Mouse (Mus musculus) hematopoietic multipotent progenitor cell, adult 10-12 weeks (in vitro differentiated cells): ENCODE data around the gene Epor. TPM values are rescaled to one million over a fixed set of nuclear protein-coding genes. Genes with fewer than 3 reads are reported as not detected.

Experiments
- polyA plus RNA-seq: library from polyadenylated mRNA; stranded (reverse); fragments of >175 nt; gene quantifications from 2 replicates; pipeline ENCODE4 v1.2.3, GENCODE M21; 2012; ENCODE audit warnings: low replicate concordance

Epor gene
- 12.6 and 83.6 TPM in 2 replicates for polyA plus RNA-seq

GRCm38 (mm10) chr9:21963417-21963816, at the start of gene Epor:
Gene Epor (minus strand): TSS chr9:21963506.

GRCm38 (mm10) chr9:22002194-22003162, 39.2 kb upstream of the Epor start, which contains the start of the genes Ccdc151 and Prkcsh:
Gene Ccdc151 (minus strand): TSS chr9:22002634.
Gene Prkcsh (plus strand): TSS chr9:22002806.

GRCm38 (mm10) chr9:21989230-21990110, 26.2 kb upstream of the Epor start, which contains the start of gene Rgl3:
Gene Rgl3 (minus strand): TSS chr9:21989446.

GRCm38 (mm10) chr9:21955570-21956281, 7.6 kb downstream of the Epor start, which contains the start of gene Swsap1:
Gene Swsap1 (plus strand): TSS chr9:21955755.

GRCm38 (mm10) chr9:21936692-21937570, 26.4 kb downstream of the Epor start, which contains the start of gene Plppr2:
Gene Plppr2 (plus strand): TSS chr9:21937033.

GRCm38 (mm10) chr9:21927208-21927753, 36.0 kb downstream of the Epor start, which contains the start of the genes Ccdc159 and Tmem205:
Gene Ccdc159 (plus strand): TSS chr9:21927471.
Gene Tmem205 (minus strand): TSS chr9:21927556.

GRCm38 (mm10) chr9:21918035-21918592, 45.2 kb downstream of the Epor start, which contains the start of gene Rab3d:
Gene Rab3d (minus strand): TSS chr9:21918192.

Other genes with a start within 250 kb of the Epor start
- gene Ldlr, start 240.0 kb downstream of the Epor start, polyA plus RNA-seq, result 7.4 and 12.5 TPM in 2 replicates
- 12.5 and 16.7 TPM in 2 replicates for gene Spc24, start 203.2 kb downstream of the Epor start, polyA plus RNA-seq
- gene Kank2, start 164.8 kb downstream of the Epor start, polyA plus RNA-seq, result 1.2 and 2.7 TPM in 2 replicates
- gene Angptl8, start 128.0 kb downstream of the Epor start, polyA plus RNA-seq, result 0.15 and 1.3 TPM in 2 replicates
- 8.1 and 14.3 TPM in 2 replicates for gene Dock6, start 110.9 kb downstream of the Epor start, polyA plus RNA-seq
- 10.7 and 28.7 TPM in 2 replicates for gene Rab3d, start 45.3 kb downstream of the Epor start, polyA plus RNA-seq
- gene Ccdc159, start 36.0 kb downstream of the Epor start, polyA plus RNA-seq, result not detected in 2 replicates
- 5.2 and 8.3 TPM in 2 replicates for gene Tmem205, start 36.0 kb downstream of the Epor start, polyA plus RNA-seq
- gene Plppr2, start 26.5 kb downstream of the Epor start, polyA plus RNA-seq, result 4.2 and 8.8 TPM in 2 replicates
- 8.5 and 16.9 TPM in 2 replicates for gene Swsap1, start 7.8 kb downstream of the Epor start, polyA plus RNA-seq
- gene Rgl3, start 25.9 kb upstream of the Epor start, polyA plus RNA-seq, result 5.2 and 5.6 TPM in 2 replicates
- gene Ccdc151, start 39.1 kb upstream of the Epor start, polyA plus RNA-seq, result 0.12 TPM in 2 replicates
- 81.6 and 112 TPM in 2 replicates for gene Prkcsh, start 39.3 kb upstream of the Epor start, polyA plus RNA-seq
- gene Elavl3, start 88.5 kb upstream of the Epor start, polyA plus RNA-seq, result 0.15 TPM in 1 of 2 replicates, not detected in the other
- not detected in 2 replicates for gene Gm49318, start 107.8 kb upstream of the Epor start, polyA plus RNA-seq
- gene Zfp653, start 107.9 kb upstream of the Epor start, polyA plus RNA-seq, result 22.4 and 38.4 TPM in 2 replicates
- gene Ecsit, start 121.9 kb upstream of the Epor start, polyA plus RNA-seq, result 13.3 and 22.4 TPM in 2 replicates
- not detected in 2 replicates for gene Cnn1, start 135.7 kb upstream of the Epor start, polyA plus RNA-seq
- 13.2 and 67.9 TPM in 2 replicates for gene Elof1, start 153.7 kb upstream of the Epor start, polyA plus RNA-seq
- gene Acp5, start 172.2 kb upstream of the Epor start, polyA plus RNA-seq, result 89.9 and 193 TPM in 2 replicates
- 34.8 and 51.2 TPM in 2 replicates for gene Pigyl, start 193.3 kb upstream of the Epor start, polyA plus RNA-seq
- not detected in 2 replicates for gene Zfp872, start 224.6 kb upstream of the Epor start, polyA plus RNA-seq